Mouse (Mus musculus): Measurements from ENCODE around the gene Zfp423.

- TF ChIP-seq POLR2A (IDR thresholded peaks at IDR 0.05; ENCODE audit: borderline replicate concordance, insufficient read depth, low read length) (no peak), CTCF (IDR thresholded peaks at IDR 0.05; ENCODE audit: borderline replicate concordance, insufficient read depth, low read depth, low read length) (no peak)
Measured at GRCm38 (mm10) chr8:87835924-87836323, 123.5 kb downstream of the Zfp423 start.

All from cerebellum, adult 2 months (tissue).